Comparison of ENCODE assay signal across 19 mouse cellular contexts in genomic region chr8:106305301-106305700, GRCm38 (mm10). TPM values are rescaled to one million over a fixed set of nuclear protein-coding genes. Genes with fewer than 3 reads are reported as not detected.
A peak's percentile ranks its signal among the peaks of the same experiment; 100 is the strongest.
DNase-seq lines count a peak whose midpoint lies in the region; ATAC-seq and TF ChIP-seq lines count a peak whose summit lies in the region.
"Had no signal": no experiment of that assay in that cellular context is flagged by ENCODE, and none has a peak within 500 bp of the region (broad histone marks: within the 10 kb centered on the region; RNA-seq: fewer than 3 reads in every experiment).

No protein-coding gene starts in this region.

- no peak overlapping the region for H3K4me3 ChIP-seq in liver, adult 2 months (ENCODE audit: insufficient read depth, low read depth, low read length)
- no peak overlapping the region for H3K4me3 ChIP-seq in liver, embryonic 12.5 days
- no peak overlapping the region for H3K4me3 ChIP-seq in stomach, embryonic 15.5 days (replicated peaks)
- no peak overlapping the region for H3K4me3 ChIP-seq in stomach, postnatal 0 days (ENCODE audit: low read depth, low read length)

- no peak for TF ChIP-seq POLR2A in liver, adult 2 months (IDR thresholded peaks at IDR 0.05; ENCODE audit: extremely low read depth, insufficient read depth, low read length)

- no peak for ATAC-seq in liver, embryonic 12.5 days
- no peak for ATAC-seq in stomach, embryonic 15.5 days (ENCODE audit: insufficient read depth, low FRiP score, low read depth)
- ATAC-seq in stomach, postnatal 0 days (ENCODE audit: low FRiP score, low TSS enrichment) = no peak
- ATAC-seq: activated CD4-positive, CD25-positive, alpha-beta regulatory T cell, adult 4 months; CD4-positive, CD25-positive, alpha-beta regulatory T cell, adult 4 months; Patski had no signal

- H3K79me2 ChIP-seq in liver, adult 2 months (ENCODE audit: control insufficient read depth, insufficient read depth, low read length) = no peaks in the 10 kb centered on the region

- H3K36me3 ChIP-seq in liver, adult 2 months (ENCODE audit: control insufficient read depth, insufficient read depth, low read length) = no peaks in the 10 kb centered on the region
- no peaks in the 10 kb centered on the region for H3K36me3 ChIP-seq in liver, embryonic 12.5 days
- no peaks in the 10 kb centered on the region for H3K36me3 ChIP-seq in stomach, embryonic 15.5 days
- no peaks in the 10 kb centered on the region for H3K36me3 ChIP-seq in stomach, postnatal 0 days (ENCODE audit: control insufficient read depth, insufficient read depth, low read length)
- H3K36me3 ChIP-seq: G1E had no signal

- DNase-seq in liver, adult 2 months (ENCODE audit: extremely low read depth, low read depth, low spot score) = peak; percentile 92
- no peak for DNase-seq in stomach, postnatal 0 days (ENCODE audit: low spot score)
- DNase-seq: adrenal gland, adult 2 months; adrenal gland, adult 8-10 months; adrenal gland, postnatal 10 days; adrenal gland, postnatal 14 days; adrenal gland, postnatal 25 days; adrenal gland, postnatal 36 days; B cell, adult 2 months; cerebellum, adult 11 months; cerebellum, adult 11-12 months; cerebellum, adult 18-20 months had no signal

- peaks cover 25% of the 10 kb centered on the region for H3K4me1 ChIP-seq in liver, adult 2 months (ENCODE audit: control insufficient read depth, insufficient read depth, low read length)
- H3K4me1 ChIP-seq in liver, embryonic 12.5 days = peaks cover 18% of the 10 kb centered on the region
- H3K4me1 ChIP-seq in stomach, embryonic 15.5 days = peaks cover 14% of the 10 kb centered on the region; the same call in 1 of the 2 replicates
- H3K4me1 ChIP-seq in stomach, postnatal 0 days (replicated peaks; ENCODE audit: control insufficient read depth, insufficient read depth) = 0 out of 2 replicates have a peak, but pooled peaks cover 3% of the 10 kb centered on the region

- no peak overlapping the region for H3K9ac ChIP-seq in liver, adult 2 months (ENCODE audit: low read depth, low read length)
- H3K9ac ChIP-seq in liver, embryonic 12.5 days = no peak overlapping the region
- no peak overlapping the region for H3K9ac ChIP-seq in stomach, embryonic 15.5 days
- H3K9ac ChIP-seq in stomach, postnatal 0 days (ENCODE audit: low read length) = no peak overlapping the region

- no peaks in the 10 kb centered on the region for H3K27me3 ChIP-seq in liver, adult 2 months (ENCODE audit: control insufficient read depth, insufficient read depth, low read length)
- H3K27me3 ChIP-seq in liver, embryonic 12.5 days (replicated peaks) = no peaks in the 10 kb centered on the region
- no peaks in the 10 kb centered on the region for H3K27me3 ChIP-seq in stomach, embryonic 15.5 days (replicated peaks)
- no peaks in the 10 kb centered on the region for H3K27me3 ChIP-seq in stomach, postnatal 0 days (ENCODE audit: control insufficient read depth, insufficient read depth, low read length)
- H3K27me3 ChIP-seq: CH12.LX, Patski had no signal

- 48% methylated on average over 3 of the region's 3 CpGs for WGBS in liver, adult 2 months
- WGBS in liver, embryonic 12.5 days (ENCODE audit: insufficient replicate concordance) = 83% methylated on average over 3 of the region's 3 CpGs
- WGBS in stomach, embryonic 15.5 days = 96% methylated on average over 3 of the region's 3 CpGs
- 88% methylated on average over 3 of the region's 3 CpGs for WGBS in stomach, postnatal 0 days

- peak overlapping the region; percentile 66 for H3K27ac ChIP-seq in liver, adult 2 months (replicated peaks; ENCODE audit: insufficient read depth, low read depth, low read length)
- no peak overlapping the region for H3K27ac ChIP-seq in liver, embryonic 12.5 days
- H3K27ac ChIP-seq in stomach, embryonic 15.5 days = 0 out of 2 replicates have a peak overlapping the region, but pooled peaks have one; percentile 10
- H3K27ac ChIP-seq in stomach, postnatal 0 days (replicated peaks) = no peak overlapping the region

- no peak for TF ChIP-seq CTCF in liver, adult 2 months (IDR thresholded peaks at IDR 0.05; ENCODE audit: low read depth, low read length)
- TF ChIP-seq CTCF in stomach, postnatal 0 days (IDR thresholded peaks at IDR 0.05; ENCODE audit: low read depth) = no peak

- no peaks in the 10 kb centered on the region for H3K9me3 ChIP-seq in liver, embryonic 12.5 days (replicated peaks)
- no peaks in the 10 kb centered on the region for H3K9me3 ChIP-seq in stomach, embryonic 15.5 days
- H3K9me3 ChIP-seq in stomach, postnatal 0 days (ENCODE audit: control insufficient read depth, low read length) = no peaks in the 10 kb centered on the region
- H3K9me3 ChIP-seq: G1E had no signal

- no peak for TF ChIP-seq EP300 in stomach, postnatal 0 days (optimal IDR thresholded peaks at IDR 0.05)

- no peak overlapping the region for H3K4me2 ChIP-seq in liver, embryonic 12.5 days
- H3K4me2 ChIP-seq in stomach, embryonic 15.5 days = no peak overlapping the region
- H3K4me2 ChIP-seq in stomach, postnatal 0 days (replicated peaks; ENCODE audit: low read depth) = no peak overlapping the region

RNA-seq across cellular contexts. Expression of gene Smpd3, which starts 32.5 kb away (rescaled TPM):
- total RNA-seq in liver, adult 2 months (2014; rRNA removed) = 1.3 and 1.8 TPM in 2 replicates
- polyA plus RNA-seq in liver, adult 2 months (2012; rRNA removed) = 0.45 and 0.71 TPM in 2 replicates
- 0.61 and 0.92 TPM in 2 replicates for polyA plus RNA-seq in liver, embryonic 12.5 days (2016; fragmentation: Nextera tagmentation; extraction: Ambion mirVana)
- 16.4 and 17.3 TPM in 2 replicates for polyA plus RNA-seq in stomach, embryonic 15.5 days (2015; fragmentation: Nextera tagmentation; extraction: Ambion mirVana)
- polyA plus RNA-seq in stomach, postnatal 0 days (2015; fragmentation: Nextera tagmentation; extraction: Ambion mirVana) = 47.6 and 47.7 TPM in 2 replicates
- total RNA-seq: G1E had no signal
- polyA plus RNA-seq: activated CD4-positive, CD25-positive, alpha-beta regulatory T cell, adult 4 months; G1E had no signal

Comparison
In these comparisons a context has a peak if more than half of its experiments do, and no peak if none do; other contexts are left out.
1. H3K27ac ChIP-seq: peak in liver, adult 2 months (single experiment) and stomach, embryonic 15.5 days (single experiment); none in liver, embryonic 12.5 days (single experiment) and stomach, postnatal 0 days (single experiment).